Mouse (Mus musculus): ENCODE measurements at regions not wholly inside any gene's neighbourhood (a gene's known extent, or its start where the extent isn't known, plus 50 kb on each side); places are given as distances from the start of the nearest gene placed in this dataset.

GRCm38 (mm10) chr9:69669611-69670550 lies 90.9 kb downstream of the Foxb1 start:
- TF ChIP-seq CTCF (IDR thresholded peaks at IDR 0.05; ENCODE audit: low read depth, low read length) (no peak), POLR2A (IDR thresholded peaks at IDR 0.05; ENCODE audit: extremely low read depth, insufficient read depth, low read length) (no peak)
